Mouse (Mus musculus) MEL-GATA-1-ER (cell line): ENCODE measurements around the gene Ddx5.
"Not testable (repeated sequence)": the region's sequence is repeated elsewhere in the genome, so short reads cannot be mapped to it uniquely, and the experiment has no call there.

Source experiments
- DNase-seq: peaks from one replicate; pipeline ENCODE4 v3.0.0-alpha.2; 2012; ENCODE audit warnings: low read depth; ENCODE audit errors: extremely low read depth

Gene Ddx5

GRCm38 (mm10) chr11:106788775-106789459 is at the start of gene Ddx5, which contains the start of gene Cep95:
TSS of gene Ddx5 (minus strand) at chr11:106789185.
TSS of gene Cep95 (plus strand) at chr11:106789252.
- DNase-seq: peak; percentile 93

- no peak for DNase-seq
Observed at GRCm38 (mm10) chr11:106828079-106828478, 39.1 kb upstream of the Ddx5 start.

GRCm38 (mm10) chr11:106824403-106824802 is 35.4 kb upstream of the Ddx5 start:
- DNase-seq: no peak

GRCm38 (mm10) chr11:106823741-106824140 is 34.8 kb upstream of the Ddx5 start:
- DNase-seq: no peak

- DNase-seq: no peak
Observed at GRCm38 (mm10) chr11:106822911-106823310, 33.9 kb upstream of the Ddx5 start.

- DNase-seq: no peak
Observed at GRCm38 (mm10) chr11:106822491-106822890, 33.5 kb upstream of the Ddx5 start.

GRCm38 (mm10) chr11:106821397-106821796 is 32.4 kb upstream of the Ddx5 start:
- DNase-seq: no peak

GRCm38 (mm10) chr11:106820972-106821371 is 32.0 kb upstream of the Ddx5 start:
- DNase-seq: no peak

GRCm38 (mm10) chr11:106820252-106820651 is 31.3 kb upstream of the Ddx5 start:
- DNase-seq: no peak

- no peak for DNase-seq
Observed at GRCm38 (mm10) chr11:106819595-106819994, 30.6 kb upstream of the Ddx5 start.

- DNase-seq: no peak
Observed at GRCm38 (mm10) chr11:106818341-106818740, 29.4 kb upstream of the Ddx5 start.

GRCm38 (mm10) chr11:106817808-106818207 is 28.8 kb upstream of the Ddx5 start:
- DNase-seq: no peak

- no peak for DNase-seq
Observed at GRCm38 (mm10) chr11:106817156-106817555, 28.2 kb upstream of the Ddx5 start.

- DNase-seq: no peak
Observed at GRCm38 (mm10) chr11:106816316-106816715, 27.3 kb upstream of the Ddx5 start.

- no peak for DNase-seq
Observed at GRCm38 (mm10) chr11:106815761-106816160, 26.8 kb upstream of the Ddx5 start.

- no peak for DNase-seq
Observed at GRCm38 (mm10) chr11:106815331-106815730, 26.3 kb upstream of the Ddx5 start.

- DNase-seq: no peak
Observed at GRCm38 (mm10) chr11:106814601-106815320, 25.8 kb upstream of the Ddx5 start.

GRCm38 (mm10) chr11:106812410-106813136 is 23.6 kb upstream of the Ddx5 start:
- no peak for DNase-seq

- DNase-seq: not testable (repeated sequence)
Observed at GRCm38 (mm10) chr11:106807442-106807841, 18.5 kb upstream of the Ddx5 start.

GRCm38 (mm10) chr11:106802069-106802627 is 13.2 kb upstream of the Ddx5 start:
- no peak for DNase-seq

- DNase-seq: peak; percentile 20
Observed at GRCm38 (mm10) chr11:106795679-106796078, 6.7 kb upstream of the Ddx5 start.

GRCm38 (mm10) chr11:106793846-106794245 is 4.9 kb upstream of the Ddx5 start:
- no peak for DNase-seq
